Mouse (Mus musculus): ENCODE data around the gene Trappc6a. TPM values are rescaled to one million over a fixed set of nuclear protein-coding genes. Genes with fewer than 3 reads are reported as not detected.

Gene Trappc6a
- 39.0 and 48.4 TPM in 2 replicates for polyA plus RNA-seq (2021; fragmentation: Nextera tagmentation)
- long read RNA-seq, experiment 1, transcript Trappc6a-201 (6 exons, 785 nt) = major isoform, 16 of 23 reads
- long read RNA-seq, experiment 1, partial matches to known transcripts = 1 of 23 reads
- long read RNA-seq, experiment 1, other reads (novel, unspliced or antisense) = 4 of 23 reads
- long read RNA-seq, experiment 2, partial matches to known transcripts = 0 of 4 reads
- long read RNA-seq, experiment 2, other reads (novel, unspliced or antisense) = 0 of 4 reads

DNA sequence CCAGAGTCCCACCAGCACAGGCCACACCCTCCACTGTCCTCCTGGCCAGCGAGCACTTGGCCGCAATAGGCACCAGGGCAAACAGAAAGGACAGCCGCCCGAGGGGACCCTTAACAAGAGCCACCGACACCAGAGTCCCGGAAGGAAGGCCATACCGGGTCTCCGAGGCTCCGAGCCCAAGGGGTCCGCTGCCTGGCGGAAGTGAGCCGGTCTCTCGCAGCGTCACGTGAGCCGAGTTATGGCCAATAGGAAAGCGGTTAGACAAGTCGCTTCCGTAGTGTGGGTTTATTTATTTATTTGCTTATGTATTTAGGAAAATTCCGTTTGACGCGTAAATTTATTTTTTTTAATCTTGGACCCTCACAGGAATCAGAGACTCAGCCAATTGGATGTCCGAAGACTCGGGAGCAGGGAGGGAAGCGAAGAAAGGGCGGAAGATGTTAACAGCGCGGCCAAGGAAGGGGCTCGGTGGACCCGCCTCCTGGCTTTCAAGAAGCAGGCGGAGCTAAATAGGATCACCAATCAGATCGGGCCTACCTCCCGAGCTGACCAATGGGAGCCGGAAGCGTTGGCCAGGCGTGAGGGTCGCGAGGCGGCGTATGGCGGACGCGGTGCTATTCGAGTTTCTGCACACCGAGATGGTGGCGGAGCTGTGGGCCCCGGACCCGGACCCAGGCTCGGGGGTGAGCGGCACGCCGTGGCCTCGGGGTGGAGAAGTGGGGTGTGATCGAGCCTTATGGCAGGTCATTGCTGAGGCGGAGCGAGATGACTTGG is at the start of gene Trappc6a, which contains the start of gene Bloc1s3:
Trappc6a (plus strand) TSS at position 246 of the 774 bp plus-strand sequence.
Bloc1s3 (minus strand) TSS at position 218 of the 774 bp plus-strand sequence.

GRCm38 (mm10) chr7:19458591-19459111 is 49.5 kb upstream of the Trappc6a start, which contains the start of gene Mark4:
TSS of gene Mark4 (minus strand) at chr7:19458821.

GRCm38 (mm10) chr7:19462884-19463381 is 45.3 kb upstream of the Trappc6a start, which contains the start of gene Exoc3l2:
TSS of gene Exoc3l2 (plus strand) at chr7:19463331.

GRCm38 (mm10) chr7:19517652-19518365 is 9.6 kb downstream of the Trappc6a start, which contains the start of gene Nkpd1:
TSS of gene Nkpd1 (plus strand) at chr7:19517838.

GRCm38 (mm10) chr7:19562643-19563410 is 54.6 kb downstream of the Trappc6a start, which contains the start of gene Ppp1r37:
TSS of gene Ppp1r37 (minus strand) at chr7:19563076.

Other genes with a start within 250 kb of the Trappc6a start
- gene Vasp, start 236.6 kb upstream of the Trappc6a start, polyA plus RNA-seq (2021; fragmentation: Nextera tagmentation) = 1.1 and 1.2 TPM in 2 replicates
- gene Ppm1n, start 228.3 kb upstream of the Trappc6a start, polyA plus RNA-seq (2021; fragmentation: Nextera tagmentation) = 0.09 and 0.19 TPM in 2 replicates
- 20.0 and 22.4 TPM in 2 replicates for gene Rtn2, start 225.8 kb upstream of the Trappc6a start, polyA plus RNA-seq (2021; fragmentation: Nextera tagmentation)
- 0.60 and 0.80 TPM in 2 replicates for gene Fosb, start 198.3 kb upstream of the Trappc6a start, polyA plus RNA-seq (2021; fragmentation: Nextera tagmentation)
- gene Ercc1, start 163.6 kb upstream of the Trappc6a start, polyA plus RNA-seq (2021; fragmentation: Nextera tagmentation) = 52.8 and 71.7 TPM in 2 replicates
- 14.0 and 14.6 TPM in 2 replicates for gene Cd3eap, start 148.9 kb upstream of the Trappc6a start, polyA plus RNA-seq (2021; fragmentation: Nextera tagmentation)
- gene Ppp1r13l, start 148.6 kb upstream of the Trappc6a start, polyA plus RNA-seq (2021; fragmentation: Nextera tagmentation) = 0.53 and 1.9 TPM in 2 replicates
- 3.7 and 3.8 TPM in 2 replicates for gene Ercc2, start 126.4 kb upstream of the Trappc6a start, polyA plus RNA-seq (2021; fragmentation: Nextera tagmentation)
- gene Klc3, start 104.3 kb upstream of the Trappc6a start, polyA plus RNA-seq (2021; fragmentation: Nextera tagmentation) = 1.3 and 1.8 TPM in 2 replicates
- gene Ckm, start 103.6 kb upstream of the Trappc6a start, polyA plus RNA-seq (2021; fragmentation: Nextera tagmentation) = not detected in 2 replicates
- 6.5 and 8.2 TPM in 2 replicates for gene Mark4, start 49.6 kb upstream of the Trappc6a start, polyA plus RNA-seq (2021; fragmentation: Nextera tagmentation)
- 0.30 and 0.44 TPM in 2 replicates for gene Exoc3l2, start 45.1 kb upstream of the Trappc6a start, polyA plus RNA-seq (2021; fragmentation: Nextera tagmentation)
- 4.2 TPM in 2 replicates for gene Bloc1s3, start within 50 bp of the Trappc6a start, polyA plus RNA-seq (2021; fragmentation: Nextera tagmentation)
- 1.1 and 1.4 TPM in 2 replicates for gene Nkpd1, start 9.4 kb downstream of the Trappc6a start, polyA plus RNA-seq (2021; fragmentation: Nextera tagmentation)
- gene Ppp1r37, start 54.7 kb downstream of the Trappc6a start, polyA plus RNA-seq (2021; fragmentation: Nextera tagmentation) = 1.7 and 2.4 TPM in 2 replicates
- gene Zfp296, start 68.9 kb downstream of the Trappc6a start, polyA plus RNA-seq (2021; fragmentation: Nextera tagmentation) = 0.60 and 1.7 TPM in 2 replicates
- 136 and 146 TPM in 2 replicates for gene Gemin7, start 69.2 kb downstream of the Trappc6a start, polyA plus RNA-seq (2021; fragmentation: Nextera tagmentation)
- 8.7 and 9.9 TPM in 2 replicates for gene Clasrp, start 96.1 kb downstream of the Trappc6a start, polyA plus RNA-seq (2021; fragmentation: Nextera tagmentation)
- 10.4 and 11.2 TPM in 2 replicates for gene Relb, start 121.0 kb downstream of the Trappc6a start, polyA plus RNA-seq (2021; fragmentation: Nextera tagmentation)
- 102 and 108 TPM in 2 replicates for gene Clptm1, start 156.6 kb downstream of the Trappc6a start, polyA plus RNA-seq (2021; fragmentation: Nextera tagmentation)
- gene Apoc2, start 169.5 kb downstream of the Trappc6a start, polyA plus RNA-seq (2021; fragmentation: Nextera tagmentation) = not detected in 2 replicates
- not detected in 2 replicates for gene Gm44805, start 173.0 kb downstream of the Trappc6a start, polyA plus RNA-seq (2021; fragmentation: Nextera tagmentation)
- not detected in 2 replicates for gene Apoc4, start 173.1 kb downstream of the Trappc6a start, polyA plus RNA-seq (2021; fragmentation: Nextera tagmentation)
- gene Apoc1, start 184.3 kb downstream of the Trappc6a start, polyA plus RNA-seq (2021; fragmentation: Nextera tagmentation) = 6.6 and 10.7 TPM in 2 replicates
- 9,624 and 9,681 TPM in 2 replicates for gene Apoe, start 190.8 kb downstream of the Trappc6a start, polyA plus RNA-seq (2021; fragmentation: Nextera tagmentation)
- 158 and 171 TPM in 2 replicates for gene Tomm40, start 207.0 kb downstream of the Trappc6a start, polyA plus RNA-seq (2021; fragmentation: Nextera tagmentation)
- 4.7 and 6.5 TPM in 2 replicates for gene Nectin2, start 242.1 kb downstream of the Trappc6a start, polyA plus RNA-seq (2021; fragmentation: Nextera tagmentation)

Data from layer of hippocampus, adult 6 months (tissue).